Mouse (Mus musculus) forebrain, embryonic 14.5 days (tissue): ENCODE results near the gene Samd4. TPM values are rescaled to one million over a fixed set of nuclear protein-coding genes. Genes with fewer than 3 reads are reported as not detected.

Source experiments
- ATAC-seq: fragments of 200-750 bp; cut with Nextera tagmentation; 2 replicates; pipeline ENCODE4 v1.8.0; 2017; ENCODE audit warnings: mild to moderate bottlenecking, moderate library complexity
- DNase-seq: peaks from one replicate; pipeline ENCODE4 v3.0.0-alpha.2; 2015; ENCODE audit warnings: low spot score
- H3K27ac ChIP-seq: fragments of 300-500 bp; sonication (generic); 2 replicates; pipeline ENCODE4 v1.5.1; 2014; ENCODE audit warnings: low read depth, mild to moderate bottlenecking, control low read depth, low read length, moderate library complexity
- H3K27me3 ChIP-seq: fragments of 300-500 bp; sonication (generic); replicated peaks from 2 replicates; pipeline ENCODE4 v1.6.1; 2014; ENCODE audit warnings: low read length, control low read depth, mixed read lengths; ENCODE audit not compliant: control insufficient read depth, insufficient read depth
- H3K36me3 ChIP-seq: fragments of 300-500 bp; sonication (generic); 2 replicates; pipeline ENCODE4 v1.6.1; 2014; ENCODE audit warnings: low read length, control low read depth; ENCODE audit not compliant: control insufficient read depth, insufficient read depth
- H3K4me1 ChIP-seq: fragments of 300-500 bp; sonication (generic); 2 replicates; pipeline ENCODE4 v1.6.1; 2014; ENCODE audit warnings: antibody characterized with exemption, low read length, control low read depth; ENCODE audit not compliant: control insufficient read depth, insufficient read depth
- H3K4me2 ChIP-seq: fragments of 300-500 bp; sonication (generic); 2 replicates; pipeline ENCODE4 v1.6.1; 2014; ENCODE audit warnings: mild to moderate bottlenecking, control low read depth, low read length
- H3K4me3 ChIP-seq: fragments of 300-500 bp; sonication (generic); 2 replicates; pipeline ENCODE4 v1.5.1; 2014; ENCODE audit warnings: low read depth, low read length, control low read depth
- H3K9ac ChIP-seq: fragments of 300-500 bp; sonication (generic); 2 replicates; pipeline ENCODE4 v1.6.1; 2014; ENCODE audit warnings: mild to moderate bottlenecking, low read length, control low read depth, moderate library complexity
- H3K9me3 ChIP-seq: fragments of 300-500 bp; sonication (generic); replicated peaks from 2 replicates; pipeline ENCODE4 v1.6.1; 2016; ENCODE audit warnings: low read length, control low read depth, mixed read lengths; ENCODE audit not compliant: control insufficient read depth
- WGBS: fragments of 180-500 bp; shearing (Covaris S2); extraction: QIAGEN DNeasy Blood & Tissue Kit; methylation state at CpG from one replicate; pipeline ENCODE4 v1.1.7; 2014; 5-methylcytosine and 5-hydroxymethylcytosine counted together
- polyA plus RNA-seq: library from polyadenylated mRNA; unstranded; fragments of >200 nt; fragmentation: Nextera tagmentation; extraction: Ambion mirVana; gene quantifications from 2 replicates; pipeline ENCODE4 v1.2.1, GENCODE M21; 2014

Gene Samd4
- polyA plus RNA-seq, 1 experiment from 2014 or later = 3.6 TPM

DNA sequence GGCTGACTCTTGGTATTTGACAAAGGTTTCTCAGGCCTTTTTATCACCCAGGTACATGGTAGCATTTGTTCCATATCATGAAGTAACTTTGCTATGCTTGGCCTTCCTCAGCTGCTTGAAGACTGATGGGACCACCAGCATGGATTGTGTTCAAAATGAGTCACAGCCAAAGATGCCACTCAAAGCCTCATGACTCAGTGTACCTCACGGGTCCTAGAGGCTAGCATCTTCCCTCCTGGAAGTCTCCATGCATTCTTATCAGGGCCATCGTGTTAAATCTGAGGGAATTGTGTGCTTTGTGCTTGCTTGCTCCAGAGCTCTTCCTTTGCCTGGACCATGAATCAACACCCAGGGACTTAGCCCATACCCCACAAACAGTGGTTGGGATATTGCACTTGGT is 89.1 kb downstream of the Samd4 start:
- no peaks in the 10 kb centered on the region for H3K36me3 ChIP-seq
- no peak overlapping the region for H3K9ac ChIP-seq
- no peaks in the 10 kb centered on the region for H3K27me3 ChIP-seq
- ATAC-seq (no peak), DNase-seq (no peak)
- 91% methylated on average over 2 of the region's 2 CpGs for WGBS
- H3K4me1 ChIP-seq = no peaks in the 10 kb centered on the region
- H3K27ac ChIP-seq = no peak overlapping the region
- no peak overlapping the region for H3K4me3 ChIP-seq
- H3K9me3 ChIP-seq = no peaks in the 10 kb centered on the region
- no peak overlapping the region for H3K4me2 ChIP-seq

DNA sequence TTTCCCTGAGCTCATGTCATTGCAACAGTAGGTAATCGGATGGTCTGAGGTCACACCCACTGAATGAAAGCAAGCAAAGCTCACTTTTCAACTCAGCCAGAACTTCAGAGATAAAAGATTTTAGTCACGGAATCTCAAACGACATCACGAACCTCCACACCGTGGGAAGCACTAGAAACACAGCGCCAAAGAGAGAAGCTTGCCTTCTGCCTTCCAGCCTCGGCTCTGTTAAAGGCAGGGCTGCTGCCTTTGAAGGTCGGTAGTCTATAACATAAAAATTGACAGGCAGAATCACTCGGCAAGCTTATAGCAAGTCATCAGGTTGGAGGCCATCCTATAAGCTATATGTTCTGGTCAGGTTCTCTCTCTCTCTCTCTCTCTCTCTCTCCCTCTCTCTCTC is 92.2 kb downstream of the Samd4 start:
- 82% methylated on average over 9 of the region's 9 CpGs for WGBS
- ATAC-seq (no peak), DNase-seq (no peak)
- Histone ChIP-seq H3K36me3 (no peaks in the 10 kb centered on the region), H3K4me3 (no peak overlapping the region), H3K4me1 (no peaks in the 10 kb centered on the region), H3K9ac (no peak overlapping the region), H3K4me2 (no peak overlapping the region), H3K27me3 (no peaks in the 10 kb centered on the region), H3K9me3 (no peaks in the 10 kb centered on the region), H3K27ac (no peak overlapping the region)

DNA sequence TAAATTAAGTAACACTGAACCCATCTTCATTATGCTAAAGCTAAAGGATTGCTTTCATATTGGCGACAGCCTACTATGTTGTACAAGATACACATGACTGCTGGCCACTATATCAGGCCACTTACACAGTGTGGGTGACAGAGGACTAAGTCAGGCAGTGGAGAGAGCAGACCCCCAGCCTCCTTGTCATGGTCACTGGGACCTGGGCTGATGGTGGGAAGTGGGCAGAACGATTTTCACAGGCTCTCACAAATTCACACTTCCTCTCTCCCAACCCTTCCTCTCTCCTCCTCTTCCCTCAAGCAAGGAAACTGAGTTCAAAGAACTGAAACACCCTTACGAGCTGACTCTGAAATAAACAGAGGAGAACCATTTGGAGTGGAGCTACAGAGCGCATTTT is 93.3 kb downstream of the Samd4 start:
- H3K9me3 ChIP-seq = no peaks in the 10 kb centered on the region
- no peaks in the 10 kb centered on the region for H3K4me1 ChIP-seq
- H3K4me2 ChIP-seq = no peak overlapping the region
- whole genome bisulfite sequencing = 92% methylated on average over 4 of the region's 4 CpGs
- no peaks in the 10 kb centered on the region for H3K36me3 ChIP-seq
- no peak overlapping the region for H3K27ac ChIP-seq
- H3K4me3 ChIP-seq = no peak overlapping the region
- ATAC-seq (no peak), DNase-seq (no peak)
- H3K9ac ChIP-seq = no peak overlapping the region
- no peaks in the 10 kb centered on the region for H3K27me3 ChIP-seq

DNA sequence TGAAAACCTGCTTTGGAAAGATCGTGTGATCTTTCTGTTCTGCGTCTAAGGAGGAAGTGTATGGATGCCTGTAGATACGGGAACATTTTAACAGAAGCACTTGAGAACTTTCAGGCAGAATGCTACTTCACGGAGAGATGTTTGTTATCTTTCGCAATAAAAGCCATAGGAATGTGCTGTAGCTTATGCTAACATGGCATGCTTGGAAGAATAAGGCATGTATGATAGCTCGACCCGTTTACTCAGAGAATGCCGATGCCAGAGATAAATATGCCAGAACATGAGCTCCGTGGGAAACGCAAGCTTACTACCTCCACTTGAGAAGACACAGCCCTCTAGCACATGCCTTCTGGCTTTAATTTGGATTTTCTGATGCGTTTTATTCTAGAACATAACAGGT is 94.1 kb downstream of the Samd4 start:
- H3K9ac ChIP-seq = no peak overlapping the region
- 95% methylated on average over 11 of the region's 11 CpGs for WGBS

DNA sequence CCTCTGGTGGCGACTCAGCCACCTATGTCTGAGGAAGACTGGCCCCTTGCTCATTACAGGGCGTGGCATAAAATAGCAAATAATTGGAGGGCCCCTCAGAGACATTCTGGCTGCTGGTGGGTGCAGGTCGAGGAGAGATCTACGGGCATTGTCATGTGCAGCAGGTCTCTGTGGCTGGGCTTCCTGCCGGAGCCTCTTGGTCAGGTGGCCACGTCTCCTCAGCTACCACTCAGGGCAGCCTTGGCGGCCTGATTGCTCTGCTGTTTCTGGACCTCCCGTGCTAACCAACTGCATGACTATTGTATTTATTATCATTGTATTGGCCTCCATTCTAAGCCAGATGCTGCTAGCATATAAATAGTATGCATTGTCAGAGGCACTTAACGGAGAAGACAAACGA is 95.0 kb downstream of the Samd4 start:
- ATAC-seq (no peak), DNase-seq (no peak)
- no peaks in the 10 kb centered on the region for H3K4me1 ChIP-seq
- no peaks in the 10 kb centered on the region for H3K9me3 ChIP-seq
- WGBS = 58% methylated on average over 10 of the region's 10 CpGs
- no peak overlapping the region for H3K27ac ChIP-seq
- no peak overlapping the region for H3K4me2 ChIP-seq
- H3K36me3 ChIP-seq = no peaks in the 10 kb centered on the region
- no peak overlapping the region for H3K4me3 ChIP-seq
- no peaks in the 10 kb centered on the region for H3K27me3 ChIP-seq
- H3K9ac ChIP-seq = no peak overlapping the region

More for the DNA sequence above, 94.1 kb downstream of the Samd4 start:
- Histone ChIP-seq H3K9me3 (no peaks in the 10 kb centered on the region), H3K4me2 (no peak overlapping the region), H3K4me3 (no peak overlapping the region), H3K27me3 (no peaks in the 10 kb centered on the region), H3K4me1 (no peaks in the 10 kb centered on the region), H3K36me3 (no peaks in the 10 kb centered on the region), H3K27ac (no peak overlapping the region)
- ATAC-seq (no peak), DNase-seq (no peak)

DNA sequence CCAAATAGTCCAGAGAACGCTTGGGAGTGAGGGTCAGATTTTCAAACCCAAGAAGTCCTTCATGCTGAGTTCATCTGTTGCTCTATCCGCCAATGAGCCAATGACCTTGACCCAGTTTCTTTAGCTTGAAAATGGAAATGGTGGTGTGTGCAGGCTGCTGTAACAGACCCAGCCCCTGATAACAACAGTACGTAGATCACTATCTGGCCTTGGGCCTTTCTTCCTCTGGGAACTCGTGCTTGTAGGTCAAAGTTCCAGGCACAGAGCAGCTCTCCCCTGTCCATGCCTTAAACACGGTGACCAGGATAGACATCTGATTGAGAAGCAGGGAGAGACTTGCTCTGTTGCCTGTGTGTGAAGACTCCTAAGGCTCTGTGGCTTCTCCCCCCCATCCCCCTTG is 96.5 kb downstream of the Samd4 start:
- WGBS = 90% methylated on average over 5 of the region's 5 CpGs
- no peak for DNase-seq
- Histone ChIP-seq H3K9ac (no peak overlapping the region), H3K36me3 (no peaks in the 10 kb centered on the region), H3K27me3 (no peaks in the 10 kb centered on the region), H3K4me2 (no peak overlapping the region), H3K27ac (no peak overlapping the region), H3K4me1 (no peaks in the 10 kb centered on the region), H3K9me3 (no peaks in the 10 kb centered on the region), H3K4me3 (no peak overlapping the region)
- ATAC-seq = no peak

DNA sequence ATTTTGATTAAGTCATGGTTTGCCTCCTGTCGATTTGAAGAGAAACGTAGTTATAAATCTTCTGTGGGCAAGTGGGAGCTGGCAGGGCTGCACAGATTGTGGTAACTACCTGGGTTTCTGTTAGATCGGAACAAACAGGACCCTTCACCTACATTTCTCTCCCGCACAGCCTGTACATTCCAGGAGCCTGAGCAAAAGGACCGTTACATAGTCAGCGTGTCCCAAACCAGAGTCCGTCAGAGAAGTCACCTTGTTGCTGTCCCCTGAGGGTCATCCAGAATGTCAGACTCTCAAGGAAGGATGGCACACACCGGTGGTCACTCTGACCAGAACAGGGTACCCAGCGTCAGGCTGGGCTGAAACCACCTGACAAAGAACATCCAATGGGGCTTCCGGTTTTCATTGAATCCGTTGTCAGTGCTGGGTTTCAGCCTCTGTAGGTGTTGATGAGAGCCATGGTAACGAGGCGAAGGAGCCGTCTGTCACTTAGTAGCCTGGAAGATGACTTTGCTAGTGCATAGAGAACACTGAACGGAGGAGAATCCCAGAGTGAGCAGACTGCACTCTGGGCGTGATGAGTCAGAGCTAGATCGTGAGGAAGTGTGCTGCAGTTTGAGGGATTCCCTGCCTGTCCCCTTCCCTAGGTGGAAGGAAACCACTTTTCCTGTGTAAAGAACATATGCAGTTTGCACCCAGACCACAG is 98.2 kb downstream of the Samd4 start:
- WGBS = 68% methylated on average over 17 of the region's 17 CpGs
- Histone ChIP-seq H3K27me3 (no peaks in the 10 kb centered on the region), H3K9me3 (no peaks in the 10 kb centered on the region), H3K36me3 (no peaks in the 10 kb centered on the region), H3K27ac (no peak overlapping the region), H3K4me1 (no peaks in the 10 kb centered on the region), H3K4me3 (no peak overlapping the region), H3K4me2 (no peak overlapping the region), H3K9ac (no peak overlapping the region)
- ATAC-seq = peak; percentile 65; the same call in 1 of the 2 replicates
- DNase-seq = peak; percentile 44

DNA sequence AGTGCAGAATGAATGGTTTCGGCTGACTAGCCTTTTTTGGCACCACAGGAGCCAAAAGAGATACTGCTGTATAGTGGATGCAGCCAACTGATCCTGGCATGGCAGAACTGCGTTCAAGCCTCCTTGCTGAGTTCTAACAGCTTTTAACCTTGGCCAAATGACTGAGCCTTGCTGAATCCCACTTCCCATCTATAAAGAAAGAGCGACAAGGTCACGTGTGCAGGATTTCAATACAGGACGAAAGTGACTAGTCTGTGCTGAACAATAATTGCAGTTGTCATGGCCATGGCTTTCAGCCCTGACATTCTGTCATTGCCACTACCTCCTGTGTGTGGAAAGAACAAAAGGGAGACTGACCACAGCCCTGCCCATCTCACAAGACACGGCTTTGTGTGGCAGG is 99.5 kb downstream of the Samd4 start:
- no peaks in the 10 kb centered on the region for H3K4me1 ChIP-seq
- H3K4me3 ChIP-seq = no peak overlapping the region
- WGBS = 66% methylated on average over 6 of the region's 6 CpGs
- ATAC-seq (no peak; the same call in 1 of the 2 replicates), DNase-seq (peak; percentile 41)
- H3K9ac ChIP-seq = no peak overlapping the region
- H3K9me3 ChIP-seq = no peaks in the 10 kb centered on the region
- H3K36me3 ChIP-seq = no peaks in the 10 kb centered on the region
- no peaks in the 10 kb centered on the region for H3K27me3 ChIP-seq
- H3K4me2 ChIP-seq = no peak overlapping the region
- no peak overlapping the region for H3K27ac ChIP-seq

DNA sequence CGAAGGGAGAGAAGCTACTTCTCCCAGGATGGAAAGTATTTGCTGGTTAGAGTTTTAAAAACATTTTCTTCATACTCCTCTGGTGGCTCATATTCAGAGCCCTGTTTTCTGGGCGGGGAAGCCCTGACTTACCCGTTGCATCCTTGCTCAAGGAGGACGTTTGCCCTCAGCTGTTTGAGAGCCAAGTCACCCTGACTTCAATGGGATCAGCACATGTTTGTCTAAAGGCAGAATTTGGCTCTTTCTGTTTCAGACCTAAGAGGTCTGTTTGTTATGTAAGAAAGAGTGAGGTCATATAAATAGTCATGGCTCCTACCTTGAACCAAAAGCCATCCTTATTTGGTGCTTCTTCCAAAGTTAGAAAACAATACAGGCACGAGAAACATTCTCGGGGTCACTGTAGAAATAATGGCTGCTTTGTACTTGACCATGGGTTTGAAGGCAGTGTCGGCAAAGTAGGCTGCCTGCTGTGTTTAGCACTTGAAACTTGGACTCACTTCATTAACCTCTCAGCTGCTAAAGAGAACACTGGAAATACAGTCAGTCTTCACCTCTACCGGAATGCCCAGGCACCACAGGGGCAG is 102.0 kb downstream of the Samd4 start:
- DNase-seq = no peak
- WGBS = 49% methylated on average over 8 of the region's 8 CpGs
- H3K9ac ChIP-seq = no peak overlapping the region
- no peak overlapping the region for H3K4me2 ChIP-seq
- H3K36me3 ChIP-seq = no peaks in the 10 kb centered on the region
- H3K4me3 ChIP-seq = no peak overlapping the region
- H3K9me3 ChIP-seq = no peaks in the 10 kb centered on the region
- H3K27me3 ChIP-seq = no peaks in the 10 kb centered on the region
- no peak for ATAC-seq
- H3K27ac ChIP-seq = no peak overlapping the region
- 0 out of 2 replicates have a peak, but pooled peaks cover under 1% of the 10 kb centered on the region for H3K4me1 ChIP-seq
